8 mouse cellular contexts compared by ENCODE assay signal in the genomic region with DNA sequence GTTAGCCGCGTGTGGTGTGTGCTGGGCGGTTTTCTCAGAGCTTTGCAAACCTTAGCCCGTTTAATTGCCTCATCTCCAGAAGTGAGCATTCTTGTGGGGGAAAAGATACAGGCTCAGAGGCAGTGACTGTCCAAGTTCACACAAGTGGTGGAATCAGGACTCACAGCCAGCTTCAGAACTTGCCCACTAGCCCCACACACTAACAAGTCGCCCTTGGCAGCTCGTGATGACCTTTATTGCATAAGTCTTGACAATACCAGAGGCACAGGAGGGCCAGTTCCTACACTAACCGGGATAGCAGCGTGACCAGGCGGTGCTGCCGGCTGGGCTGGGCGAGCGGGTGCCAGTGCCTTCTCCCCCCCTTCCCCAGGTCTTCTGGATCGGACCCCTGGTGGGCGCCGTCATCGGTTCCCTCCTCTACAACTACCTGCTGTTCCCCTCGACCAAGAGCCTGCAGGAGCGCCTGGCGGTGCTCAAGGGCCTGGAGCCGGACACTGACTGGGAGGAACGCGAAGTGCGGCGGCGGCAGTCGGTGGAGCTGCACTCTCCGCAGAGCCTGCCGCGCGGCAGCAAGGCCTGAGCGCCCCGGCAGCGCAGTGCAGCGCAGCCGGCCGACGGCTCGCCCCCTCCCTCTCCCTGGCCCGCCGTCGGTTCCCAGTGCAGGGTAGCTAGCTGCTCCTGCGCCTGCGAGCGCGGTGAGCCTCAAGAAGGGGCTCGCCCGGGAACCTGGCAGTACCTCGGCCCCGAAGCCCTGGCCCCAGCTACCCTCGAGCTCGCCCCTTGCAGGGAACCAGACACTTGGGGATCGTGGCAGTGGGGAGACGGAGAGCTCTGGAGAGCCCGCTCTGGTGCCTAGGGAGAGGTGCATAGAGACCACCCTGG. TPM values are rescaled to one million over a fixed set of nuclear protein-coding genes. Genes with fewer than 3 reads are reported as not detected.
DNase-seq lines count a peak whose midpoint lies in the region; ATAC-seq lines count a peak whose summit lies in the region.

No protein-coding gene starts in this region.

- no peak for ATAC-seq in heart, embryonic 13.5 days (ENCODE audit: extremely low read depth, insufficient number of reproducible peaks, low FRiP score, low TSS enrichment)
- peak; percentile 33; the same call in 1 of the 2 replicates for ATAC-seq in megakaryocyte, adult 5-6 weeks (ENCODE audit: poor library complexity, severe bottlenecking)
- ATAC-seq in activated CD4-positive, CD25-positive, alpha-beta regulatory T cell, adult 4 months, result no peak

- intact Hi-C loops in gastrocnemius, postnatal 36 days (cut with DNase I), result no loop called here

- H3K4me1 ChIP-seq in heart, embryonic 13.5 days, result peaks cover 19% of the 10 kb centered on the region

- H3K4me2 ChIP-seq in heart, embryonic 13.5 days, result peak overlapping the region; percentile 71

- H3K9ac ChIP-seq in heart, embryonic 13.5 days, result peak overlapping the region; percentile 61

- H3K4me3 ChIP-seq in heart, embryonic 13.5 days, result peak overlapping the region; percentile 49

- no peaks in the 10 kb centered on the region for H3K36me3 ChIP-seq in heart, embryonic 13.5 days

- peaks cover 100% of the 10 kb centered on the region for H3K27me3 ChIP-seq in heart, embryonic 13.5 days (replicated peaks)

- H3K27ac ChIP-seq in heart, embryonic 13.5 days (replicated peaks), result no peak overlapping the region

- DNase-seq in gastrocnemius, adult 18-20 months (ENCODE audit: low spot score), result peak; percentile 8
- DNase-seq in gastrocnemius, postnatal 36 days, result no peak
- peak; percentile 72 for DNase-seq in embryo, embryonic 10 days (ENCODE audit: low spot score)
- DNase-seq in kidney, postnatal 10 days, result peak; percentile 65
- DNase-seq in thymus, postnatal 14 days, result no peak

- no peaks in the 10 kb centered on the region for H3K9me3 ChIP-seq in heart, embryonic 13.5 days

- 3% methylated on average over 47 of the region's 54 CpGs for WGBS in heart, embryonic 13.5 days

RNA-seq across cellular contexts. Expression of a gene that starts 4.8 kb away (rescaled TPM):
- total RNA-seq in gastrocnemius, adult 18-20 months (2021), result not detected
- not detected for total RNA-seq in gastrocnemius, postnatal 36 days (2021)
- not detected in 2 replicates for polyA plus RNA-seq in heart, embryonic 13.5 days (2015; fragmentation: Nextera tagmentation; extraction: Ambion mirVana)
- not detected in 2 replicates for total RNA-seq in megakaryocyte, adult 5-6 weeks (2015)
- total RNA-seq in megakaryocyte, adult 5-6 weeks (2017), result not detected in 2 replicates
- polyA plus RNA-seq in activated CD4-positive, CD25-positive, alpha-beta regulatory T cell, adult 4 months (2017; shearing (Covaris generic)), result not detected

RNA-seq across cellular contexts. Expression of a gene that starts 6.9 kb away (rescaled TPM):
- total RNA-seq in gastrocnemius, adult 18-20 months (2021), result under 1 TPM in 1 of 2 experiments, not detected in 1; 0.30 TPM
- not detected for total RNA-seq in gastrocnemius, postnatal 36 days (2021)
- 0.43 and 0.67 TPM in 2 replicates for polyA plus RNA-seq in heart, embryonic 13.5 days (2015; fragmentation: Nextera tagmentation; extraction: Ambion mirVana)
- not detected in 2 replicates for total RNA-seq in megakaryocyte, adult 5-6 weeks (2015)
- total RNA-seq in megakaryocyte, adult 5-6 weeks (2017), result not detected in 2 replicates
- not detected for polyA plus RNA-seq in activated CD4-positive, CD25-positive, alpha-beta regulatory T cell, adult 4 months (2017; shearing (Covaris generic))

RNA-seq across cellular contexts. Expression of a gene that starts 17.5 kb away (rescaled TPM):
- not detected for total RNA-seq in gastrocnemius, adult 18-20 months (2021)
- total RNA-seq in gastrocnemius, postnatal 36 days (2021), result not detected
- not detected in 2 replicates for polyA plus RNA-seq in heart, embryonic 13.5 days (2015; fragmentation: Nextera tagmentation; extraction: Ambion mirVana)
- total RNA-seq in megakaryocyte, adult 5-6 weeks (2015), result not detected in 2 replicates
- not detected in 2 replicates for total RNA-seq in megakaryocyte, adult 5-6 weeks (2017)
- polyA plus RNA-seq in activated CD4-positive, CD25-positive, alpha-beta regulatory T cell, adult 4 months (2017; shearing (Covaris generic)), result not detected

RNA-seq across cellular contexts. Expression of a gene that starts 55.7 kb away (rescaled TPM):
- total RNA-seq in gastrocnemius, adult 18-20 months (2021), result under 1 TPM in 1 of 2 experiments, not detected in 1; 0.12 TPM
- under 1 TPM; 0.05 to 0.26 TPM for total RNA-seq in gastrocnemius, postnatal 36 days (2021)
- 0.12 and 0.22 TPM in 2 replicates for polyA plus RNA-seq in heart, embryonic 13.5 days (2015; fragmentation: Nextera tagmentation; extraction: Ambion mirVana)
- 0.04 TPM in 1 of 2 replicates, not detected in the other for total RNA-seq in megakaryocyte, adult 5-6 weeks (2015)
- 0.49 TPM in 1 of 2 replicates, not detected in the other for total RNA-seq in megakaryocyte, adult 5-6 weeks (2017)
- polyA plus RNA-seq in activated CD4-positive, CD25-positive, alpha-beta regulatory T cell, adult 4 months (2017; shearing (Covaris generic)), result under 1 TPM in 1 of 2 experiments, not detected in 1; 0.07 TPM

Comparison
In these comparisons a context has a peak if more than half of its experiments do, and no peak if none do; other contexts are left out.
1. DNase-seq: peak in gastrocnemius, adult 18-20 months (single experiment), embryo, embryonic 10 days (single experiment) and kidney, postnatal 10 days (single experiment); none in gastrocnemius, postnatal 36 days (0 of 2) and thymus, postnatal 14 days (single experiment).